Mouse (Mus musculus) v-Abl transformed pro-B cells (cell line): Measurements from ENCODE around the gene Zfp661.

ENCODE experiments used
- in situ Hi-C, 2 experiments: fragments of 400-800 bp; cut with MboI; formaldehyde crosslinking; loops; one replicate each; pipeline ENCODE4 v1.15.1; 2025; ENCODE audit not compliant: unreplicated experiment in 2 of 2

Gene Zfp661

GRCm38 (mm10) chr2:127586694-127587513 lies at the start of gene Zfp661, which contains the start of gene Mrps5:
TSS of gene Zfp661 (minus strand) at chr2:127587094.
TSS of gene Mrps5 (plus strand) at chr2:127587222.
- in situ Hi-C loops: no loop called here

GRCm38 (mm10) chr2:127635581-127635980 lies 48.7 kb upstream of the Zfp661 start:
- in situ Hi-C loops: no loop called here

DNA sequence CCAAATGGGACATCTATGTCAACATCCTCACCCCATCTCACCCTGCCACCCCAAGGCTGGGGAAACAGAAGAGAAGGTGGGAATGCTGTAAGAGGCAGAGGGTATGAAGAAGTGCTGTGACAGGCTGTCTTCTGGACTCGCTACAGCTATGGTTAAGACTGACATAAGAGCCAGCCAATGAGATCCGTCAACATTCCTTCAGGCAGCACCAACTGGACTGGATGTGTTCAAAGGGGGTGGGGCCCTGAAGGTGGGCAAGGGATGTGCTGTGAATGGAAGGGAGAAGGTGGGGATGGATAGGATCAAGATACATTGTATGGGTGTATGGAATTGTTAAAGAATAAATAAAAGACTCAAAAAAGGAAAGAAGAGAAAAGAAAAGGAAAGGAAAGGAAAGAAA lies 45.7 kb upstream of the Zfp661 start:
- in situ Hi-C loops: no loop called here

DNA sequence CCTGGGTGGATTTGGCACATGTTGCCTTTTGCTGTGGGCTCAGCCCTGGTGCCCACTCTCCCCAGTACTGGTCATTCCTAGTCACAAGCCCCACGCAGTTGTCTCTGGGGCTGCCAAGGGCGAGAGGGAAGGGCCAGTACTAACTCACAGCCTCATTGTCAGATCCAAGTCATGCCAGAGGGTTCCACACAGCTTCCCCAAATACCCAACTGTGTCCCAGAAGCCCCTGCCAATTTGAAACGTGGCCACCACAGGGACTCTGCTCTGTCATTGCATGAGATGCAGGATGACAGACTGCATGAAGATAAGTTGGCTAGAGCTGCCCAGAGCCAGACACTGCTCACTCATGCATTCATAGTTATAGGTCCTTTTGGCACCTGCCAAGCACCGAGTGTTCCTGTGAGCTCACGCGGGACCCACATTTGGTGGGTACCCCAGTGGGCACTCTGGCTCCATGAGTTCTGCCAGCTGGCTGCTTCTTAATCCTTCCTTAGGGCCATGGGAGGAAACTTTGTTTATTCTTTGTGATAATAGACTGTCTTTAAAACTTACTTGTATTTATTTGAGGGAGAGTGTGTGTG lies 41.2 kb upstream of the Zfp661 start:
- in situ Hi-C loops: no loop called here

- in situ Hi-C loops: no loop called here
Observed at GRCm38 (mm10) chr2:127627354-127627753, 40.5 kb upstream of the Zfp661 start.

GRCm38 (mm10) chr2:127625659-127626058 lies 38.8 kb upstream of the Zfp661 start:
- in situ Hi-C loops: no loop called here

- in situ Hi-C loops: loop anchor here in 1 of 2 experiments (25.0 kb wide), 1 partner anchor 238 kb away; no protein-coding TSS in a partner anchor
Observed at GRCm38 (mm10) chr2:127624786-127625185, 37.9 kb upstream of the Zfp661 start.

- in situ Hi-C loops: loop anchor here in 1 of 2 experiments (25.0 kb wide), 1 partner anchor 240 kb away; no protein-coding TSS in a partner anchor
Observed at GRCm38 (mm10) chr2:127622065-127622464, 35.2 kb upstream of the Zfp661 start.

- in situ Hi-C loops: loop anchor here in 1 of 2 experiments (25.0 kb wide), 1 partner anchor 243 kb away; no protein-coding TSS in a partner anchor
Observed at GRCm38 (mm10) chr2:127619311-127619710, 32.4 kb upstream of the Zfp661 start.

- in situ Hi-C loops: loop anchor here in 1 of 2 experiments (25.0 kb wide), 1 partner anchor 250 kb away; no protein-coding TSS in a partner anchor
Observed at GRCm38 (mm10) chr2:127612288-127612687, 25.4 kb upstream of the Zfp661 start.

GRCm38 (mm10) chr2:127611386-127611785 lies 24.5 kb upstream of the Zfp661 start:
- in situ Hi-C loops: loop anchor here in 1 of 2 experiments (25.0 kb wide), 1 partner anchor 251 kb away; no protein-coding TSS in a partner anchor

DNA sequence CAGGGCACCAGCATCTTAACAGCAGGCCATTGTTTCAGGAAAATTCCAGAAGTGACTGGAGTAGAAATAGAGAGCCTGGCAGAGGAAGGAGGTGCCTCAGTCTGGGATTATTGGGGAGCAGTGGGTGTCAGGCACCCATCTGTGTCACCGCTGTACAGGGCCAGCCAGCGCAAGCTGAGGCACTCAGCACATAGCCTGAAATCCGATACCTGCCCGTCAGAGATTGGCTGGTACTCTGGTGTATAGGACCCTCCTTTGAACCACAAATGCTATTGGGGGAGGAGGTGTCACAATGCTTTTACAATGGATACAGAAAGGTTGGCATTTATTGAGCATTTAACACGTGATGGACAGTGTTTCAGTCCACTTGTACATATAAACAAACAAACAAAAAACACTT lies 22.1 kb upstream of the Zfp661 start:
- in situ Hi-C loops: loop anchor here in 1 of 2 experiments (10.0 to 25.0 kb wide), 2 partner anchors 253 to 966 kb away; no protein-coding TSS in a partner anchor

DNA sequence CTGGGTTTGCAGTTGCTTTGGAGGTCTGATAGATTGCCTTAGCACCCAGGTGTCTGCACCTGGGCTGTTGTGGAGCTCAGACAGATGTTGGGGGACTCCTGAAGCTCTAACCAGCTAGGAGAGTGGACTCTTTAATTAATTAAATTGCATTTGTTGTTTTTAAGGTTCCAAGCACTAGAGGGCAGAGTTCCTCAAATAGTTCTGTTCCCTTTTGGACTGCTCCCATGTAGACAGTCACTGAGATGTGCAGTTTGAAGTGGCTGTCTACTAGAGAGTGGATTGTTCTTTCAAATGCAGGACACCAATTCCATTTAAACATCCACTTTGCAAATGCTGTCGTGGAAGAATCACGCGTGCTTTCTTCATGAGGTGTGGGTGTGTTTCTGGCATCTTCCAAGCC lies 21.3 kb upstream of the Zfp661 start:
- in situ Hi-C loops: loop anchor here in 1 of 2 experiments (10.0 to 25.0 kb wide), 2 partner anchors 254 to 967 kb away; no protein-coding TSS in a partner anchor

DNA sequence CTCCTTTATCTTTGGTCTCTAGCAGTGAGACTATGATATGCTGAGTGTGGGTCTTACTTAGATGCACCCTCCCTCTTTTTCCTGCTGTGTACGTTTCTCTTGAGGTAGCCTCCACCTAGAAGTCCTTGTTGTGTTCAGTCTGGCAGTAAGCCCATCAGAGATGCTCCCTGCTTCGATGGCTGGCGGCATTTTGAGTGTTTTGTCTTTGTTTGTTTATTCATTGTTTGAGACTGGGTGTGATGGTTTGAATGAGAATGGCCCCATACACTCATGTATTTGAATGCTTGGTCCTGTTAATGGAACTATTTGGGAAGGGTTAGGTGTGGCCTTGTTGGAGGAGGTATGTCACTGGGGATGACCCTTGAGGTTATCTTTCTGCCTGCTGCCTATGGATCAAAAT lies 18.3 kb upstream of the Zfp661 start:
- in situ Hi-C loops: loop anchor here in 1 of 2 experiments (10.0 to 25.0 kb wide), 2 partner anchors 257 to 970 kb away; no protein-coding TSS in a partner anchor

- in situ Hi-C loops: loop anchor here in 1 of 2 experiments (10.0 to 25.0 kb wide), 2 partner anchors 259 to 971 kb away; no protein-coding TSS in a partner anchor
Observed at GRCm38 (mm10) chr2:127603383-127603782, 16.5 kb upstream of the Zfp661 start.

- in situ Hi-C loops: loop anchor here in 1 of 2 experiments (10.0 kb wide), 1 partner anchor 1104 kb away; the partner anchor contains the start of gene Mertk
Observed at GRCm38 (mm10) chr2:127590840-127591239, 3.9 kb upstream of the Zfp661 start.

DNA sequence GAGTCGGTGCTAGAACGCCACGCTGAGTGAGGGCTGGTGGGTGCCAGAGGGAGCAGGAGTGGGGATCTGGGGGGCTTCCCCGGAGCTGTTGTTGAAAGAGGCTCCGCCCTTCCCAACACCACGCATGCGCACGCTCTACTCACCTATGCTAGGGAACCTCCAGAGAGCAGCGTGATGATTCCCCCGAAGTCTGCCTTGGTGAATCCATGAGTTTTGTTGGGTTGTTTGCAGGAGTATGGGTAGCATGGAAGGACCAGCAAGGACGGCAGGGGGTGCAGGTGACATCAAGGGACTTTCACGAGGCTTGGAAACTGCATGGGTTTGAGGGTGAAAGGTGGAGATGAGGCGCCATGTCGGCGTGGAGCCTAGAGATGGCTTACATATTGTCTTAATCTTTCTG lies 3.3 kb upstream of the Zfp661 start:
- in situ Hi-C loops: loop anchor here in 1 of 2 experiments (10.0 kb wide), 1 partner anchor 1105 kb away; the partner anchor contains the start of gene Mertk

DNA sequence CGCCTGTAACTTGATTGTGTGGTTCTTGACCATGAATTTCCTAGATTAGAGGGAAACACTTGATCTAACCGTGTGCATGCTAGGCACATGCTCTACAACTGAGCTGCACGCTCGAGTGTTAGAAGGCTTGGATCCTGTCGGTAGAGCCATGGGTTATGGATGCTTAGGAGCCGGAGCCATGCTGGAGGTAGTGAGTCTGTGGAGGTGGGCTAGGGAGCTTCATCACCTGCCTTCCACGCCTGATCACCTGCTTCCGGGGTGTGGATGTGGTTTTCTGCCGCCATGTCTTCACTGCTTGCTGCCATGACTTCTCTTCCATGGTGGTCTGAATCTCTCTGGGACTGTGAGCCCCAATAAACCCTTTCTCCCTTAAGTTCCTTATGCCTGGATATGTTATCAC lies 2.0 kb upstream of the Zfp661 start:
- in situ Hi-C loops: no loop called here

GRCm38 (mm10) chr2:127587514-127587844 lies 585 bp upstream of the Zfp661 start:
- in situ Hi-C loops: no loop called here

DNA sequence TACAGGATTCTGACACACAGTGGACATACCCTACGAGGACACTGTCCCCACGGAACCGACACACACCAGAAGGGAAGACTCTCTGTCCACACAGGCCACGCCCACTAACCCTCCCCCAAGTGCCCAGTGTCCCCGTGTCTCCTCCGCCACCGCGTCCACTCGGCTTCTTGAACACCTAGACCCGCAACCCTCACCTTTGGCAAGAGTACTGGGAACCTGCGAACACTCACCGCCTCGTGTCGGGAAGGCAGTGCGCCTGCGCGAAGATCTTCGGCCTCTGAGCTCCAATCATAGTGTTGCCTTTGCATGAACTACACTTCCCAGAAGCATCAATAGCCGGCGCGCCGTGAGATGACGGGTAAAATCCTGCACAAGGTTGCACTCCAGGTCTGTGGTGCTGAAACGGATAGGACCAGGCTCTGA lies 2.4 kb downstream of the Zfp661 start:
- in situ Hi-C loops: no loop called here

DNA sequence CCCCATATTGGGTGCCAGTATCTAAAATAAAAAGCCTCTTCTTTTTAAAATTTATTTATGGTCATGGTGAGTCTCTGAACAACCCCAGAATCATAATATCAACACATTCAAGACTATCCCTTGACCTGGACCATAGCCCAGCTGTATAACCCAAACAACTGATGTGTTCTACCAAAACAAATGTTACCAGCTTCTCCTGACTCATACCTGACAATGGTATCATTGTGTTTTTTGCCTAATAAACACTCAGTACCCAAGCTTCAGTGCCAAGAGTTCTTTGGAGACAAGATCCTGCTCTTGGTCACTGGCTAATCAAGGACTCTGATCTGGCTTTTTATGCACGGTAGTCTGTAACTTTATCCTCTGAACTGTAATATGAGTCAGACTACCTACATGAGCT lies 13.6 kb downstream of the Zfp661 start:
- in situ Hi-C loops: no loop called here
